Mouse (Mus musculus): ENCODE data around the gene Snrnp70.
"Not testable (repeated sequence)": the region's sequence is repeated elsewhere in the genome, so short reads cannot be mapped to it uniquely, and the experiment has no call there.

Snrnp70 gene

GRCm38 (mm10) chr7:45367020-45367880 is 28.3 kb downstream of the Snrnp70 start:
- peak; percentile 94 for DNase-seq (ENCODE audit: low spot score)

- DNase-seq (ENCODE audit: low spot score) = no peak
Measured at GRCm38 (mm10) chr7:45366652-45367019, 28.9 kb downstream of the Snrnp70 start, which contains the start of gene Ppfia3. Ppfia3 (minus strand) TSS chr7:45367019.

GRCm38 (mm10) chr7:45365742-45366651 is 29.5 kb downstream of the Snrnp70 start:
- DNase-seq (ENCODE audit: low spot score) = no peak

GRCm38 (mm10) chr7:45363983-45364382 is 31.6 kb downstream of the Snrnp70 start:
- DNase-seq (ENCODE audit: low spot score) = no peak

GRCm38 (mm10) chr7:45362801-45363200 is 32.7 kb downstream of the Snrnp70 start:
- peak; percentile 60 for DNase-seq (ENCODE audit: low spot score)

- peak; percentile 90 for DNase-seq (ENCODE audit: low spot score)
Measured at GRCm38 (mm10) chr7:45361243-45361804, 34.2 kb downstream of the Snrnp70 start.

GRCm38 (mm10) chr7:45360404-45361125 is 35.0 kb downstream of the Snrnp70 start:
- no peak for DNase-seq (ENCODE audit: low spot score)

GRCm38 (mm10) chr7:45359081-45359480 is 36.5 kb downstream of the Snrnp70 start:
- not testable (repeated sequence) for DNase-seq (ENCODE audit: low spot score)

- no peak for DNase-seq (ENCODE audit: low spot score)
Measured at GRCm38 (mm10) chr7:45356087-45356486, 39.5 kb downstream of the Snrnp70 start.

- DNase-seq (ENCODE audit: low spot score) = no peak
Measured at GRCm38 (mm10) chr7:45355318-45356020, 40.1 kb downstream of the Snrnp70 start.

GRCm38 (mm10) chr7:45353041-45353440 is 42.5 kb downstream of the Snrnp70 start:
- no peak for DNase-seq (ENCODE audit: low spot score)

GRCm38 (mm10) chr7:45346905-45347304 is 48.6 kb downstream of the Snrnp70 start:
- no peak for DNase-seq (ENCODE audit: low spot score)

- no peak for DNase-seq (ENCODE audit: low spot score)
Measured at GRCm38 (mm10) chr7:45343543-45343942, 52.0 kb downstream of the Snrnp70 start.

- peak; percentile 39 for DNase-seq (ENCODE audit: low spot score)
Measured at GRCm38 (mm10) chr7:45342081-45342480, 53.5 kb downstream of the Snrnp70 start.

- DNase-seq (ENCODE audit: low spot score) = peak; percentile 83
Measured at GRCm38 (mm10) chr7:45341303-45341702, 54.2 kb downstream of the Snrnp70 start.

- peak; percentile 70 for DNase-seq (ENCODE audit: low spot score)
Measured at GRCm38 (mm10) chr7:45340669-45341068, 54.9 kb downstream of the Snrnp70 start.

GRCm38 (mm10) chr7:45340066-45340442 is 55.5 kb downstream of the Snrnp70 start:
- no peak for DNase-seq (ENCODE audit: low spot score)

- peak; percentile 62 for DNase-seq (ENCODE audit: low spot score)
Measured at GRCm38 (mm10) chr7:45339410-45340065, 56.0 kb downstream of the Snrnp70 start.

GRCm38 (mm10) chr7:45338161-45338911 is 57.2 kb downstream of the Snrnp70 start:
- peak; percentile 52 for DNase-seq (ENCODE audit: low spot score)

GRCm38 (mm10) chr7:45337469-45337868 is 58.1 kb downstream of the Snrnp70 start:
- no peak for DNase-seq (ENCODE audit: low spot score)
